Mouse (Mus musculus) ES-Bruce4 (cell line): ENCODE measurements around the gene Ldb3. TPM values are rescaled to one million over a fixed set of nuclear protein-coding genes. Genes with fewer than 3 reads are reported as not detected.

ENCODE experiments used
- H3K27ac ChIP-seq: 2 replicates; pipeline ENCODE4 v1.5.1; 2012; ENCODE audit warnings: low read length, inconsistent platforms; ENCODE audit not compliant: insufficient read depth
- H3K27me3 ChIP-seq: 2 replicates; pipeline ENCODE4 v1.6.1; 2012; ENCODE audit warnings: mild to moderate bottlenecking, low read length, inconsistent platforms; ENCODE audit not compliant: control insufficient read depth, poor library complexity, insufficient read depth, severe bottlenecking
- H3K36me3 ChIP-seq: 2 replicates; pipeline ENCODE4 v1.6.1; 2012; ENCODE audit warnings: inconsistent platforms, mild to moderate bottlenecking, low read length, moderate library complexity; ENCODE audit not compliant: control insufficient read depth, poor library complexity, insufficient read depth, severe bottlenecking
- H3K4me1 ChIP-seq: one replicate; pipeline ENCODE4 v1.8.1; 2011; ENCODE audit warnings: low read length; ENCODE audit not compliant: control insufficient read depth, insufficient read depth
- H3K4me3 ChIP-seq: 2 replicates; pipeline ENCODE4 v1.5.1; 2011; ENCODE audit warnings: low read depth, mild to moderate bottlenecking, low read length
- H3K9ac ChIP-seq: 2 replicates; pipeline ENCODE4 v1.6.1; 2012; ENCODE audit warnings: low read depth, mild to moderate bottlenecking, inconsistent platforms; ENCODE audit not compliant: poor library complexity, severe bottlenecking
- H3K9me3 ChIP-seq: replicated peaks from 2 replicates; pipeline ENCODE4 v1.6.1; 2012; ENCODE audit warnings: mild to moderate bottlenecking, low read length, inconsistent platforms; ENCODE audit not compliant: control insufficient read depth, poor library complexity, insufficient read depth, severe bottlenecking
- CTCF ChIP-seq: IDR thresholded peaks from one replicate; pipeline ENCODE4 v1.8.1; 2011; ENCODE audit warnings: low read depth, low read length
- EP300 ChIP-seq: IDR thresholded peaks from 2 replicates; pipeline ENCODE4 v1.6.1; 2011; ENCODE audit warnings: low read depth, low read length; ENCODE audit not compliant: insufficient read depth
- POLR2A ChIP-seq: IDR thresholded peaks from one replicate; pipeline ENCODE4 v1.8.1; 2011; ENCODE audit warnings: low read length; ENCODE audit not compliant: insufficient read depth
- polyA plus RNA-seq: library from polyadenylated mRNA; stranded (reverse); fragments of >200 nt; gene quantifications from 2 replicates; pipeline ENCODE4 v1.2.4, GENCODE M21; 2011; ENCODE audit warnings: low read depth; ENCODE audit not compliant: missing spikeins, insufficient read depth, insufficient read length

Ldb3 gene
- polyA plus RNA-seq, 1 experiment, result 4.0 TPM

- no peak overlapping the region for H3K27ac ChIP-seq
- TF ChIP-seq POLR2A, result no peak
- no peak for TF ChIP-seq EP300
- peak; percentile 8 for TF ChIP-seq CTCF
- H3K4me3 ChIP-seq, result no peak overlapping the region
- no peaks in the 10 kb centered on the region for H3K36me3 ChIP-seq
- H3K9ac ChIP-seq, result no peak overlapping the region
- H3K9me3 ChIP-seq, result no peaks in the 10 kb centered on the region
- no peaks in the 10 kb centered on the region for H3K27me3 ChIP-seq
- no peaks in the 10 kb centered on the region for H3K4me1 ChIP-seq
Observed at GRCm38 (mm10) chr14:34595596-34596255, 7.2 kb upstream of the Ldb3 start.

GRCm38 (mm10) chr14:34591741-34592535 is 3.5 kb upstream of the Ldb3 start:
- no peaks in the 10 kb centered on the region for H3K36me3 ChIP-seq
- H3K4me3 ChIP-seq, result no peak overlapping the region
- no peak overlapping the region for H3K27ac ChIP-seq
- no peaks in the 10 kb centered on the region for H3K27me3 ChIP-seq
- H3K4me1 ChIP-seq, result no peaks in the 10 kb centered on the region
- H3K9ac ChIP-seq, result no peak overlapping the region
- H3K9me3 ChIP-seq, result no peaks in the 10 kb centered on the region
- TF ChIP-seq EP300 (no peak), CTCF (no peak), POLR2A (no peak)

DNA sequence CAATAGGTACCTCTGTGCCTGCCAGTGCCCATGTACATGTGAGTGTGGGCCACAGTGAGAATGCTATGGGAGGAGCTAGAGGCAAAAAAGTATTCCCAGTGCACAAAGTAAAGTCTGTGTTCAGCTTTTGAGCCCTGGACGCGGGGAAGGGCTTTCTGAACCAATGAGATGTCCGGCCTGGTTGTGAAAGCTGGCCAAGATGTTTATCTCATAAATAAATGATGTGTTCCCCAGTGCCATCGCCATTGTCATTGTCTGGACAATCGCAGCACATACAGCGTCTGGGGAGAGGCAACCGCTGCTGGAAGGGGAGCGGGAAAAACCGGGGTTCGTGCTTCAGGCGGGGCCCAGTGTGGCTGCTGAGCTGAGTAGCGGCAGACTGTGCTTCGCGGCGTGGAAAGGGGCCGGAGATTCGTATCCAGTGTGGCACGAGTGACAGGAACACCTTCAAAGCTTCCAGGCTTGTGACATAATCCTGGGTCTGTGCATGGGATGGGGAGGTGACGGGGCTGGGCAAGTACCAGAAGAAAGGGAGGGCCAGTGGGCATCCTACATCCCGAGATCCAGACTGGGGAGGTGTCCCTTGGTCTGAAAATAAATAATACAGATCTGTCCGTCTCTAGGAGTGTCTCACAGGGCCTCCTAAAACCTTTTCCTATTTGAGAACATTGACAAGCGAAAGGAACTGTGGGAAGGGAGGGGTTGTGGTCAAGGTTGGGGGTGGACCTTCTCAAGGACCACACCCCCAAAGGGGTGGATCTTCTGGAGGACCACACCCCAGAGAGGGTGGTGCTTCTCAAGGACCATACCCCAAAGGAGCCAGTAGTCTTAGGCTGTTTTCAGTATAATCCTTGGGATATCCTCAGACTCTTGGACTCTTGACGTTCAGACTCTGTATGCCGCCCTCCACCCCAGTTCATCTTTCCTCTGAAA is 2.5 kb upstream of the Ldb3 start:
- H3K9ac ChIP-seq, result 0 out of 2 replicates have a peak overlapping the region, but pooled peaks have one; percentile 12
- H3K4me3 ChIP-seq, result peak overlapping the region; percentile 20
- no peak for TF ChIP-seq EP300
- no peak for TF ChIP-seq POLR2A
- TF ChIP-seq CTCF, result no peak
- H3K9me3 ChIP-seq, result no peaks in the 10 kb centered on the region
- no peaks in the 10 kb centered on the region for H3K4me1 ChIP-seq
- H3K27me3 ChIP-seq, result no peaks in the 10 kb centered on the region
- H3K36me3 ChIP-seq, result no peaks in the 10 kb centered on the region
- no peak overlapping the region for H3K27ac ChIP-seq

GRCm38 (mm10) chr14:34590017-34590570 is 1.6 kb upstream of the Ldb3 start:
- Histone ChIP-seq H3K27me3 (no peaks in the 10 kb centered on the region), H3K9me3 (no peaks in the 10 kb centered on the region), H3K27ac (no peak overlapping the region), H3K4me3 (no peak overlapping the region), H3K9ac (no peak overlapping the region), H3K36me3 (no peaks in the 10 kb centered on the region), H3K4me1 (no peaks in the 10 kb centered on the region)
- no peak for TF ChIP-seq CTCF
- no peak for TF ChIP-seq POLR2A
- TF ChIP-seq EP300, result no peak

- Histone ChIP-seq H3K4me1 (no peaks in the 10 kb centered on the region), H3K9ac (no peak overlapping the region), H3K27ac (no peak overlapping the region), H3K36me3 (no peaks in the 10 kb centered on the region), H3K27me3 (no peaks in the 10 kb centered on the region), H3K9me3 (no peaks in the 10 kb centered on the region), H3K4me3 (no peak overlapping the region)
- TF ChIP-seq POLR2A (no peak), EP300 (no peak), CTCF (no peak)
Observed at GRCm38 (mm10) chr14:34589185-34589713, 767 bp upstream of the Ldb3 start.
